Mouse (Mus musculus) right cerebral cortex, postnatal 14 days (tissue): ENCODE results near the gene Mfn2.
A peak's percentile ranks its signal among the peaks of the same experiment; 100 is the strongest.

ENCODE experiments used
- DNase-seq: peaks from one replicate; pipeline ENCODE4 v3.0.0; 2022

Mfn2 gene

DNA sequence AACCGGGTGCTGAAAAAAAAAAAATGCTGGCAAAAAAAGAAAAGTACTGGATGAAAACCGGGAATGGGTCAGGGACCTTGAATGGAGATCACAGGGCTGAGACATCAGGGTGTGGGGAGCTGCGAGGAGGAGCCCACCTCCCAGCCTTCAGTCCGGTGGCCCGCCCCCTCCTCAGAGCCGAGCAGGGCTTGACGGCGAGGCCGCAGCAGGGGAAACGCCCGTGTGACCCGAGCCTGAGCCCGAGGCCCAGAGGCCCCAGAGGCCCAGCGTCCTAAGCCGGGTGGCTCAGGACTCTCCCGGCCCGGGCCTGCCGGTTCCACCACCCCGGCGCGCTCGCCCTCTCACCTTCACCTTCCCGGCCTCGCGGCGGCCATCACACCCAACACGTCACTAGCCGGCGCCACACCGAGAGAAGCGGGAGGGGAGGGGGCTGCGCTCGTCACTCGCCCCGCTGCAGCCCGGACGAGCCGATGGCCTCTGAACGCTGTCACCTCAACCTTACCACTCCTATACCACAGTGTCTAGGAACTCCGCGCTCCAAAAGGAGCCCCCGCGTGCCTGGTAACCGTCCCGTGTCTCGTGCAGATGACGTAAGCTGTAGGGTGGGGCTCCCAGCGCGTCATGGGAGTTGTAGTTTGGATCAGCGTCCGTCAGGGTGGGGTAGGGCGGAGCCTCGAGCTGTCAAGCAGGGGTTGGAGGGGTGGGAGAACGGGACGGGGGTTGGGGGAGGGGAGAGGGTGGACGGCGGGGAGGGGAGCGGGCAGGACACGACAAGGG, at the start of gene Mfn2:
TSS of gene Mfn2 (minus strand) at position 392 of the 777 bp plus-strand sequence.
- peak; percentile 85 for DNase-seq

DNA sequence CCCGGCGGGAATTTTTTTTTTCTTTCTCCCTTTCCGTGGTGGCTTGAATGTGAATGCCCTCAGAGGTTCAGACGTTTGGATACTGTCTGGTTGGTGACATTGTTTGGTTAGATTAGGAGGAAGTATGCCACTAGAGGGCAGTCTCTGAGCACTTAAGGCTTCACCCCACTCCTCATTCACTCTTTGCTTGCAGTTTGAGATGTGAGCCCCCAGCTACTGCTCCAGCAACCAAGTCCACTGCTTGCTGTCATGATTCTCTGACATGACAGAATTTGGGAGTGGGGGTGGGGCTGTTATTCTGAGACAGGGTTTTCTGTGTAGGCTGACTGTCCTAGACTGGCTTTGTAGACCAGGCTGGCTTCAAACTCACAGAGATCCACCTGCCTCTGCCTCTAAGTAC, 49.1 kb upstream of the Mfn2 start:
- peak; percentile 28 for DNase-seq

DNA sequence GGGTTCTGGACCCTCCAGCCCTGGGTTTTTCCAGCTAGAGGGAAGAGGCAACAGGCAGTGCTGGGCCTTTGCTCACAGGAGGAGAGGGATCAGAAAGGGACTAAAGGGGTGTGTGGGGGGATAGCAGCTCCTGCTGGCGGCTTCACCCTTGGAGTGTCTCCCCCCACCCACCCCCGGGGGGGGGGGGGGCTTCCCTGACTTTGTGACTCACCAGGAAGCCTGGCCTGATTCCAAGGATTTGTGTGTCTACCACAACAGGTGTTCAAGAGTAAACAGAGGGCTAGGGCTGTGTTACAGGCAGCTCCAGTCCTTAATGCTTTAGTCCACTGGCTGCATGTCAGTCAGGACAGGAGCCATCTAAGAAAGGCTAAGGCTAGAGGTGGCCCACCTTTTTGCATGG, 43.0 kb upstream of the Mfn2 start:
- no peak for DNase-seq

DNA sequence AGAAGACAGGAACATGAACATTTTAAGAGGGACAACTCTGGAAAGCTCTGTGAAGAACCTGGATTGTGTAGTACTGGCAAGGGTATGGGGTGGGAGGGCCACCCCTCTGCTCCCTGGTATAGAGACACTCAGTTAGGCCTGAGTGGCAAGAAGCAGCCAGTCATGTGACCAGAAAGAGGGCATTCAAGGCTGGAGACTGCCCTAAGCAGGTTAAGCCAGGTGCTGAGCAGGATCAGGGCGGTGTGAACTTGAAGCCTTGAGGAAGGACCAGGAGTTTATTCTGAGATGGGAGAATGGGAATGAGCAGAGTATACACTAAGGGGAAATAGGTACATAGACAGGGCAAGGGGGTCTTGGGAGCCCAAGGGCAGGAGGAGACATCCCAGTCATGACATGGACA, 38.5 kb upstream of the Mfn2 start:
- no peak for DNase-seq

DNA sequence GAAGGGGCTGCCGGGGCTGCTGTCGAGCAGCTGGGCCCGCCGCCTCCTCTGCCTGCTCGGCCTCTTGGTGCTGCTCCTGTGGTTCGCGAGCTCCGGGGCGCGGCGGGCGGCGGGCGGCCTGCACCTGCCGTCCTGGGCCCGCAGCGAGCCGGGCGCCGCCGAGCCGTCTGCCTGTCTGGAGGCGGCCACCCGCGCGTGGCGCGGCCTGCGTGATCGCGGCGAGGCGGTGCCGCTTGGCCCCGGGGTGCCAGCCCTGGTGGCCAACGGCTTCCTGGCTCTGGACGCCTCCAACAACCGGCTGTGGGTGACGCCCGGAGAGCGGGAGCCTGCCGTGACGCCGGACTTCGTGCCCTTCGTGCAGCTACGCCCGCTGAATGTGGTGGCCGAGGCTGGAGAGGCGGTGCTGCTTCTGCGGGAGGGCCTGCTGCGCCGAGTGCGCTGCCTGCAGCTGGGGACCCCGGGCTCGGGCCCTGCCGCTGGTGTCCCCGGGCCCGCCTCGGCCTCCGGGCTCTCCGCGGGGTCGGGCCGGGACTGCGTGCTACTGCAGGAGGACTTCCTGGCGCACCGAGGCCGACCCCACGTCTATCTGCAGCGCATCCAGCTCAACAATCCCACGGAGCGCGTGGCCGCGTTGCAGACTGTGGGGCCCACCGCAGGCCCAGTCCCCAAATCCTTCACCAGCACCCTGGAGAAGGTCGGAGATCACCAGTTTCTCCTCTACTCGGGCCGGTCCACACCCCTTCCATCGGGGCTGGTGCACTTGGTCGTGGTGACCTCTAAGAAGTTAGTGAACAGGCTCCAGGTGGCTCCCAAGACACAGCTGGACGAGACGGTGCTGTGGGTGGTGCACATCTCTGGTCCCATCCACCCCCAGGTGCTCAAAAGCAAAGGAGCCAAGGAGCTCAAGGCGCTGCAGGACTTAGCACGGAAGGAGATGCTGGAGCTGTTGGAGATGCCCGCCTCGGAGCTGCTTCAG, 36.8 kb upstream of the Mfn2 start:
- peak; percentile 49 for DNase-seq

DNA sequence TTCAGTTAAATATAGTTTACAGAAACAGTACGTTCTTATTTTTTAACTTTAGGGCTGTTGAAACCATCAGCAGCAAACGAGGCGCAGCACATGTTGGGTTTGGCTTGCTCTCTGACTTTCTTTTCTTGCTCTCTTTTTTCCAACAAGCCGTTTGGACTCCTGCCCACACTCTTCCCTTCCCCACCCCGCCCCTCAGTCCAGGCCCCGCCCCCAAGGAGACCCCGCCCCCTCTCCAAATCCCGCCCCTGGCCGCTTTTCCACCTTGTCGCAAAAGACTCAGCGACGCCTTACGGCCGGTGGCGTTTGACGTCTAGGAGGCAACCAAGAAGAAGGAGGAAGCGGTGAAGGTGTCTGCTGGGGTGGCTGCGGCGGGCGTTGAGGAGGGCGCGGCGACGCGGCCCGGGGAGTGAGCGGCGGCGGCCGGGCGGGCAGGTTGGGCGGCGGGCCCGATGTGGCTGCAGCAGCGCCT, 36.1 kb upstream of the Mfn2 start, which contains the start of gene 2510039O18Rik:
TSS of gene 2510039O18Rik (plus strand) at position 320 of the 469 bp plus-strand sequence.
- DNase-seq = peak; percentile 90

DNA sequence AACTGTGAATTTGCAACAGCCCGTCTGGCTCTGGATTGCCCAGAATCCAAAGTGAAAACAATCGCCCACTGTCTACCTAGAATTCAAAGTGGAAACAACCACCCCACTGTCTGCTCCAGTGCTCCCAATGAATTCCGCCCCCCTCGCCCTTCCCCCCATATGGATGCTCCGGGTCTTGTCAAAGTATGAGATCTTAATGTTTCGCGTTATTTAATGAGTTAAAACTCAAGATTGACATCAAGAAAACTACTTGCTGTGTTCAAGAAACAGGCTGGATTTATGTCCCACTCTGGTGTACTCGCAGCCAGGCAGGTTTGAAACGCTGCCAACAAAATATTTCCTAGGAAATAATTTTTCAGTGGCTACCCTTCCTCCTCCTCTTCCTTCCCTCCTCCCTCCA, 35.6 kb upstream of the Mfn2 start:
- DNase-seq = no peak

DNA sequence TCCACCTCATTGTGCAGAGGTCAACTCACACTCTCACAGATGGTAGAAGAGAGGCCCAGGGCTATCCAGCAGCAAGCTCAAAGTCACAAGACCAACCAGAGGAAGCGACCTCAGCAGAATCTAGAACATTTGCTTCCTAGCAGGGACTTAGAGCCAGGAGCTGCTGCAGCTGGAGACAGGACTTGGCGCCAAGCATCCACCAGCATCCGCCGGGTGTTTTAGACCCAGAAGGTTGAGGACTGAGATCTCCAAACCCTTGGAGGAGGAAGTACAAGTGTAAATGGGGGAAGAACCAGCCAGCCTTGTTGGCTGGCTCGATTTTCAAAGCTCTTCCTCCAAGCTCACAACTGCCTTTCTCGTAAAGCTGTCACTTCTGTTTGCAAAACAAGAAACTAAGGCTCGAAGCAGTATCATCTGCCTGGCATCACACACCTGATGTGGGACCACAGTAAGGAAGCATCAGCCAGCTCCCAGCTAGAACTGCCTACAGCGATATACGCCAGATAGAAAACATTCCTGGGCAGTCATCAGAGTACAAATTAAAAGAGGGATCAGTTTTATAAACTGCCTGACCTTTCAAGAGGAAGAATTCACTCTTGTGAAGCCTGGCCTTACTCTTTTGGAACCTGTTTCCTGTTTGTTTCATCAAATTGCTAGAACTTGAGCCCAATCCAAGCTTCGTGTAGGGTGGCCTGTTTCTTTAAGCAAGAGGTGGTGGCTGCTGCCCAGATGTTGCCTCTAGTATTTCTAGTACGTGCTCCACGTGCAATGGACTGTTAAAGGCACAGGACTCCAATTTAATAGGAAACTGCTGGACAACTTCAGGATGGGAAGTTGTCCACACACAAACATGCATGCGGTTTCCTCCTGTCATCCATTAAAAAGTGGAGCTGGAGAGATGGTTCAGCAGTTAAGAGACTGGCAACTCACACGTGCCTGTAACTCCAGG, 33.9 kb upstream of the Mfn2 start:
- no peak for DNase-seq

DNA sequence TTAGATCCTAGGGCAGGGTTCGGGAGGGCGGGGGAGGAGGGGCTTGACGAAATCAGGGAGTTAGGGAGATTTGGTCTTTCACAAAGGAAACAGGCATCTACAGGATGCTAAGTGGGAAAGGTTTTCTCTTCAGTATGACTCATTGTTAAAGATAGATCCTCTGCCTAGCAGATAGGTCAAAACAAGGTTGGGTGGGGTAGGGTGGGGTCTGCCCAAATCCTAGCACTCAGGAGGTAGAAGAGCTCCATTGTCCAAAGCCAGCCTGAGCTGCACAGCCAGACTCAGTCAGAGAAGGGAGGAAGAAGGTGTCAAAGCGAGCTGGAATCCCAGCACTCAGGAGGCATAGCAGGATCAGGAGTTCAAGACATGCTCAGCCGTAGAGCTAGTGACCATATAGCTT, 33.0 kb upstream of the Mfn2 start:
- no peak for DNase-seq

DNA sequence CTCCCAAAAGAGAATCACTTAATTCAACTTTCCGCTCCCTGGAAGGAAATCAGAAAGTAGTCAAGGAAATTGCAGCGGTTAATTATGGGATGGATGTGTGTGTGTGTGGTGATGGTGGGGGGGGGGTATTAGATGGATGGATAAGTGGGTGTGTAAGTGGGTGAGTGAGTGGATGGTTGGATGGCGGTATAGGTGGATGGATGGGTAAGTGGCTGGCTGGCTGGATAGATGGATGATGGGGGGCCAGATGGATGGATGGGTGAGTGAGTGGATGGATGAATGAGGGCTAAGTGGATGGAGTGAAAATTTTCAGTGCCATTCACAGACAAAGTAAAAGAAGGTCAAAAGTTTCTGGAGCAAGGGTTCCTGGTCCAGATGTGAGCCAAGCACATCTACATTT, 32.5 kb upstream of the Mfn2 start:
- DNase-seq = no peak

DNA sequence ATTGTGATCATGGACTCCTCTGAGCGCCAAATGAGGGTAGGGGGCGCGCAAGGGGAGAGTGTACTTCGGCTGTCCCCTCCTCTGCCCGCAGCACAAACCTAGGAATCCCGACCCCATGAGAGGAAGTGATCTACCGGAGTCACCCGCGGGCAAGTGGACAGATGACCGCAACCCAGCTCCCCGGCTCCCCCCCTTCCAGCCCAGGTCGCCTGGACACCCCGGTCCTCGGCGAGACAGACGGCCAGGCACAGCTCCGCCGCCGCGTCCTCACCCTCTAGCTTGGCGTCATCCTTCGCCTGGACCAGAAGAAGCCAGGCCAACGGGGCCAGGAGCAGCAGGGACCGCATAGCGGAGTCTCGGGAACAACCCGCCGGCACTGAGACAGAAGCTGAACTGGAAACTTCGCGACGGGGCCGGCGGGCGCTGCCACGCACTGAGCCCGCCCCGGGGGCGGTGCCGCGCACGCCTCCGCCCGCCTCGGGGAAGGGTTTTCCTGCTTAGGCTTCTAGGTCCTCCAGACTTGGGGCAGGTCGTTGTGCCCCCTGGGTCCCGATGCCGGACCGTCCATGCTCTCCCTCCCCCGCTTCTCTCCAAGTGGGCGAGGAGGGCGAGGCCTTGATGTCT, 31.9 kb upstream of the Mfn2 start, which contains the start of gene Plod1:
TSS of gene Plod1 (minus strand) at position 437 of the 624 bp plus-strand sequence.
- DNase-seq = peak; percentile 71

DNA sequence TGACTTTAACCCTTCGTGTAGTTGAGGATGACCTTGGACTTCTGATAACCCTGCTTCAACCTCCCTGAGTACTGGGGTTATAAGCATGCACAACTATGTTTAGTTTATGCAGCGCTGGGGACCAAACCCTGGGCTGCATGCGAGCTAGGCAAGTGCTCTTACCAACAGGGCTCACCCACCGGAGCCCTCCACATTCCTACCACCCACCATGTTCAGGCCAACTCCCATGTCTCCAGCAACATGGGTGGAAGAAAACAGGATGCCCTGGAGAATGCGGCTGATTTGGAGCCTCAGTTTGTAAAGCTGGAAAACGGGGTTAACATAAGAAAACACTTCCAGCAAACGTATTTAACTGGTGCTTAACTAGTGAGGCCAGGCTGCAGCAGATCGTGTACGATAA, 31.4 kb upstream of the Mfn2 start:
- DNase-seq = no peak

DNA sequence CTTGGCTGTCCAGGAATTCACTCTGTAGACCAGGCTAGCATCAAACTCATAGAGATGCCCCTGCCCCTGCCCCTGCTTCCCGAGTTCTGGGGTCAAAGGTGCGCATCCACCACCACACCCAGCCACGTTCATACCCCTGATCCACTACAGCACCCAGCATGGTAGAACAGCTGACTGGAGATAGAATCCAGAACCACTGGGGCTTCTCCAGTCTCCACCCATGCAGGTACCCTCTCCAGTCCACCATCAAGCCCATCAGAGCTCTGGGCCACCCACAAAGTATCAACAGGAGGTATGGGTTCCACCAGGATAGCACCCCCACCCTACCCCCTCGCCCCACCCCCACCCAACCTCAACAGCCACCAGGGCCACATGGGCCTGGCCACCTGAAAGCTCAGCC, 30.1 kb upstream of the Mfn2 start:
- DNase-seq = no peak

DNA sequence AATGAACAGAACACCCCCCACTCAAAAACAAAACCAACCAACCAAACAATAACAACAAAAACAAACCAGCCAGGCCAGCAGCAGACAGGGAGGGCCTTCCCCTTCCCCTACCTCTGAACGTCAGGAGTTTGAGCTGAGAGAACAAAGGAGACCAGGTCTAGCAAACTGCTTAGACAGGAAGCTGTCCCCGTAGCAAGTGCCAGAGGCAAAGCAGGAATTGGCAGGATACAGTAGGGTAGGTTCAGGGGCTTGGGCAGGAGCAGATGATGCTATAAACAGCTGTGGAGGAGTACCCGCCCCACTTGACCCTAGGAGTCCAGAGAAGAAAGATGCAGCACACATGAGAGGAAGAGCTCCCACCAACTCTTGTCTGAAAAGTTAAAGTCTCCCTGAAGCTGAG, 29.6 kb upstream of the Mfn2 start:
- no peak for DNase-seq

DNA sequence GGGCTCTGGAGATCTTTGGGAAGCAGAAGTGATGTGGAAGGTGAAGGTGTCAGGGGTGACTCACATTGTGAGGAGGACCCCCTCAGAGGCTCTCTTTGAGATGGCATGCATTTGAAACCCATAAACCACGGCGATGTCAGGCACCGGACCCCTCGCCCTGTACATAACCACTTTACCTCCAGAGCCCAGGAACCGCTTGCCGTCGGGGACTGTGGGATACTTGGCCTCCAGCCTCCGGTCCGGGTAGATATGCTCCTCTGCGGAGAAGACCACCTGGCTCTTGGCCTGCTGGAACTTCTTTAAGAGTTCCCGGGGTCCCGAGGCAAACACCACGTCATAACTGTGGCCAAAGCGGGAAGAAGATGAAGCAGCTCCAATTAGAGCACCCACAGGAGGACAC, 26.4 kb upstream of the Mfn2 start:
- DNase-seq = no peak

DNA sequence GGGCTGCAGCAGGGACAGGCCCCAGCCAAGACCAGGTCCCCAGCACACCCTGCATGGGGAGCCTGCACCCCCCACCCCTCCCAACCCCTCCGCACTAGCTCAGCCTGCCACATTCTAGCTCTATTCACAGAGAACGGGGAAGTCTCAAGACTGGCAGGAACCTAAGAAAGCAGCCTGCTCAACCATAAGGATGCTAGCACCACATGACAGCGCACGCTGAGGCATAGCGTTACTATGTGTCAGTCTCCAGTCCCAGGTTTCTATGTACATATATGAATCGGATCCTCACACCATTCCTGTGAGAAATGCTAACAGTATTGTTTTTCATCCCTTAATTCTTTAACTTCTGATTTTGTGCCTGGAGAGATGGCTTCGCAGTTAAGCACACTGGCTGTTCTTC, 24.0 kb upstream of the Mfn2 start:
- DNase-seq = no peak

DNA sequence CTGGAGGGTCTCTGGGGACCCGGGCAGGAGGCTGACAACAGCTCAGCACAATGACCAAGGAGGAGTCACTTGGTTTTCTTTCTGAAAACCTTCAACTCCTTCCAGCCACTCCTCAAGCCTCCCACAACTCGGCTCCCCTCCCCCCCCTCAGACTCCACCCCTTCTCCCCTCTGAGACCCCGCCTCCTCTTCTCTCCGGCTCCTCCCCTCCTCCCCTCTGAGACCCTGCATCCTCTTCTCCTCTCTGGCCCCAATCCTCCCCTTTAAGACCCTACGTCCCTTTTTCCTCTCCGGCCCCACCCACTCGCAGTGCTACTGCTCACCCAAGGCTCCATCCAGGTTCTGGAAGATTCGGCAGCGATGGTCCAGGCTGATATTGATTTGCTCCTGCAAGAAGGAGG, 23.6 kb upstream of the Mfn2 start:
- no peak for DNase-seq

DNA sequence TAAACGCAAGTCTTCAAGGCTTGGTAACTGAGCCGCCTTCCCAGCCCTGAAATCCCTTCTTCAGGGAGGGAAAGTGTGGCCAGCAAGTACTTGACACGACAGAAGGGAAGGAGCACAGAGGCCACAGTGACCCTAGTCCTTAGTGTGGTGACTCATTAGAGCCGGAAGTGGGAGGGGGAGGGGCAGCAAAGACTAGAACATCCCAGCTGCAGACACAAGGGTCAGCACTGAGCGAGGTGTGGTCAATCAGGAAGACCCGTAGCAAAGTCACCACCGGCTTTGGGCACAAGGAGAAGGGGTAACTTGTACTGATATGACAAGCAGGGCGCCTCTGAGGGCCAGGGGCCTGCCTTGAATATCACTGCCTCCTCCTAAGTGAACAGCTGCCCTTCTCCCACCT, 23.2 kb upstream of the Mfn2 start:
- DNase-seq = no peak

DNA sequence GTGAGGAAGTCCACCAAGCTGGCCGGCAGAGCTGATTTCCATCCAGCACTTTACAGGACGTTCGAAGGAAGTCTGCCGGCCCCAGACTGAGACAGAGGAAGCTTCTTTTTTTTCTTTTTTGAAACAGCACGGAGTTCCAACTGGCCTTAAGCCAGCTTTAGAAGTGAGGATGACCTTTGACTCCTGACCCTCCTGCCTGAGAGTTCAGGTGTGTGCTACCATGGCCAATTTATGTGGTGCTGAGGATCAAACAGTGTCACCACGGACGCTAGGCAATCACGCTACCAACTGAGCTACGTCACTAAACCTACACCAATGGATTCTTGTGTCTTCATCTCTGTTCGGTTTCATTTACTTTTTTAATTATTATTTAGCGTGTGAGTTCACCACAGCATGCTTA, 17.8 kb upstream of the Mfn2 start:
- no peak for DNase-seq

DNA sequence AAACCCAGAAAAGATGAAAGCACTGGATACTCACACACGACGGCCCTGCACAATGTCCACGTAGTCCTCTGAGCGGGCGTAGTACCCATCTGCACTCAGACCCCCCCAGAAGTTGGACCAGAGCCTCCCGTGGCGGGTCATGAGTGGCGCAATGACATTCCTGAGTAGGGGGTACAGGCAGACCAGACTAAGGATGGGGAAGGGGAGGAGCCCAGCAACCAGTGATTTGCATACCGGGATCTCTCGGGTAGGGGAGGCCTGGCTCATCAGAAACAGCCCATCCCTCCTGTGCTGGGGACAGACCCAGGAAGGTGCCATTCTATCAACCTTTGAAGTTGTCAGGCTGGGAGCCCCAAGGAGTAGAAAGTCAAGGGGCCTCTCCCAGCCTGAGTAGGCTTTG, 16.5 kb upstream of the Mfn2 start:
- no peak for DNase-seq

DNA sequence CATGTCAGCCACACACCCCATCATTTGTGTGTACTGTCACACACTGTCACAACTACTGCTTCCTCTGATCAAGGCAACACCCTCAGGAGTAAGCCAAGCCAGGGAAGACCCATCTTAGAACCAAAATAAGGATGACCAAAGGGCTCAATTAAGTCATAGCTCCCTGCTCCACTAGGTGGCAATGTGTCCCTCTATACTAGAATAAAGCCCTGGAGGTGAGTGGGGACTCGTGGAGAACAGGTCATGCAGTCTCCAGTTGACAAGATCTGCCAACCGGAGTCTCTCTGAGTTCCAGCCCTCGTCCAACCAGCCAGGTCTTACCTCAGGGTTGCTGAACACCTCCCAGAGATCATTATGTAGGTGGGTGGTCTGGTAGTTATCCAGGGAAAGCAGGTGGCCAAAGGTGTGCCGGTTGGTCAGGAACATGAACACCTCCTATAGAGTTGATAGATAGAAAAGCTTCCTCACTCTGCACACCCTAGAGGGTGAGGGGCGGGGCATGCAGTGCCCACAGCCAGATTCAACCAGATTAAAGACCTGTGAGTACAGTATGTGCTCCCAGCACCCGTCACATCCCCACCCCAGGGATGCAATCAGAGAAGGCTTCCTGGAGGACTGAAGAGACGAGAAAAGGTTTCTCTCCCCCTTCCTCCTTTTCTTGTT, 14.1 kb upstream of the Mfn2 start:
- peak; percentile 46 for DNase-seq

DNA sequence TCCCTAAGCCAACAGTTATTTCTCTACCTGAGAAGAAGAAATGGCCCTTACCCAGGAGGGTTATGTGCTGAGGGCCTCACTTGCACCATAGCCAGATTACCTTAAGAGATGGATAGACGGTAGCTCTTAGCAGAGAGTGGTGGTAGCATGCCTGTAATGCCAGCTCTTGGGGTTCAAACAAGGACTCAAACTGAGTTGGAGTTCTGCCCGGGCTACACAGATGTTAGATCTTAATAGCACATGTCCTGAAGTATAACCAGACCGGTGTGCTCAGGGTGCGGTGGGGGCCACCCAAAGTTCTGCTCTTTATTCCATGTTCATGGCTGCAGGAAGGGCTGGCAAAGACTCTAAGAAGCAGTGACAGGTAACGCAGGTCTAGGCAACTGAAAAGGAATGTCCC, 5.0 kb upstream of the Mfn2 start:
- no peak for DNase-seq
